Mouse (Mus musculus): ENCODE measurements around the gene Xpc.

Gene Xpc

GRCm38 (mm10) chr6:91515545-91516449, at the start of gene Xpc, which contains the start of gene Lsm3:
TSS of gene Xpc (minus strand) at chr6:91515888.
TSS of gene Lsm3 (plus strand) at chr6:91515928.
- DNase-seq (ENCODE audit: low spot score) = peak; percentile 99

GRCm38 (mm10) chr6:91563031-91563430, 47.3 kb upstream of the Xpc start:
- no peak for DNase-seq (ENCODE audit: low spot score)

DNA sequence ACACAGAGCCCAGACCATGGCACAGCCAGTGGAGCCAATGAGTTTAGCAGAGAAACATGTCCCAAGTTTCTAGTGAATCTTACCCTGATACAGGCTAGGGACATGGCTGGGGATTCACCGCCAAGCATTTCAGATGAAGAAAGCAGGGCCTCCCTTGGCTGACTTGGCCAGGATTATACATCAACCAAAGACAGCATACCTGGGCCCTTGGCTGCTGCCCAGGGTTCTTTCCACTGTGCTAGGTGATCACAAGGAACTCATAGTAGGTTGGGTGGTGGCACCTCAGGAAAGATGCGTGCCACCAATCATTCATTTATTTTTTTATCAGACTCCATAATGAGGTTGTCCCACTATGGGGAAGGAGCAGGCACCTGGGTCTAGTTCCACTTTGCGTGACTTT, 44.5 kb upstream of the Xpc start:
- DNase-seq (ENCODE audit: low spot score) = no peak

GRCm38 (mm10) chr6:91559371-91559770, 43.7 kb upstream of the Xpc start:
- no peak for DNase-seq (ENCODE audit: low spot score)

DNA sequence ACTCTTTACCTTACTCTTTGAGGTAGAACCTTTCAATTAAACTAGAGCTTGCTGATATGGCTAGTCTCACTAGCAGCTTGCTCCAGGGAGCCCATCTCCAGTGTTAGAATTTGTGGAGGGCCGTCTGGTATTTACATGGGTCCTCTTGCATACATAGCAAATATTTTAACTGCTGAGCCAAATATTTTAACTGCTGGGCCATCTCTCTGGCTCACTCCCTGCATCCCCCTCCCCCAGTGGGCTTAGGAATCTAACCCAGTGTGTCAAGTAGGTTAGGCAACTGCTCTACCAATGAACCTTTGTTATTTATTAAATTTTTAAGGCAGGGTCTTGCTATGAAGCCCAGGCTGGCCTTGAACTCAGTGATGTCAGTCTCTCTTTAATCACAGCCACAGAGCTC, 42.9 kb upstream of the Xpc start:
- no peak for DNase-seq (ENCODE audit: low spot score)

DNA sequence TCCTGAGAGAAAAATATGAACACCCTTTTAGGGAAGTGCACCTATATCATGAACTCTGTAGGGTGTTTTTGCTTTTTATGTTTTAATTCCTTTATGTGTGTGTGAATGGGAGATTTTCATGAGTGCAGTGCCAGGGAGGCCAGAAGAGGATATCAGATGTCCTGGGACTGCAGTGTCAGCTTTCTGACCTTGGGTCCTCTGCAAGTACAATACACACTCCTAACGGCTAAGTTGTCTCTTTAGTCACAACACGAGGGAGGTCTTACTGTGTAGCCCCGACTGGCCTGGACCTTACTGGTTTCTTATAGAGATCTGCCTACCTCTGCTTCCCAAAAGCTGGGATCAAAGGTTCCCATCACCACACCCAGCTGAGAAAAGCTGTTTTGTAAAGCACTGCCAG, 37.0 kb upstream of the Xpc start:
- no peak for DNase-seq (ENCODE audit: low spot score)

- DNase-seq (ENCODE audit: low spot score) = no peak
Observed at GRCm38 (mm10) chr6:91551671-91552070, 36.0 kb upstream of the Xpc start.

DNA sequence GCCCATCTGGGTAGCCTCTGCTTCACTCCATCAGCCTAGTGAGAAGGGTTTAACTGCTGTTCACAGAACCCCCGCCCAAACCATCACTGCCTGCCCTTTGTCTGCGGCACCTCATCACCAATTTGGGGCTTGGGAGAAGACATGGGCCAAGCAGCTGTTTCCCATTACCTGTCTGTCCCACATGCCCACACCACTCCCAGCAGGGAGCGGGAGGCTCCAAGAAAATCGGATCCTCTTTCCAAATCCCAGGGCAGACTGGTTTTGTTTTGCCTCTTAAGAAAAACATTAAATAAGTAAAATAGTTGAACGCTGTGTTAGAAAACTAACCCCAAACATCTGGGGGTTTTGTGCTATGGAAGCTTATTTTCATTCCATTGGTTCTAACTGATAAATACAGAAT, 33.9 kb upstream of the Xpc start:
- no peak for DNase-seq (ENCODE audit: low spot score)

GRCm38 (mm10) chr6:91547313-91547712, 31.6 kb upstream of the Xpc start:
- DNase-seq (ENCODE audit: low spot score) = no peak

DNA sequence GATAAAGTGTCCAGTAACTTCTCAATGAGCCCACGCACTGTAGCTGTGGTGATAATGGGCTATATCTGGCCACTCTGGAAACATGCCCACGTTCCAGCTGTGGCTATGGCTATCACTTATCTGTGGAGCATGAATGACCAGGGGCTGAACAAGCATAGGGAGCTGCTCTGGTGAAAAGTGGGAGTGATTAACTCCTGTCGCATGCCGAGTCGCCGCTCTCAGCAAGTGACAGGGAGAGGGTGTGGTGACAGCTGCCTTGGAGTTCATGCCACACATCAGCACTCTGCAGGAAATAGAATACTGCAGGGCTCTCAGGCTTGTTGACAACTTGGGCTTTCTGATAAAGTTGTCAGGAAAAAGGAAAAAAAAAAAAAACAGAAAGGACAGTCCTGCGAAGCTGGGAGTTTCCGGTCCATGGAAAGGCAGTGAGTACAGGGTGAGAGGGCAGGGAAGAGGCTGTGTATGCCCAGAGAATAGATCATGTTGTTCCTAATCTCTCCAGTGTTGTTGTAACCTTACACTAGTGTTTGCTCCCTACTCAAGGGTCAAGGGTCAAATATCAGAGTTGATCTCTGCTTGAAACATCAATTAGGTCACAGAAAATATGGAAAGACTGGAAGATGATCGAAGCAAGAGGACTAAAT, 30.7 kb upstream of the Xpc start:
- DNase-seq (ENCODE audit: low spot score) = no peak

DNA sequence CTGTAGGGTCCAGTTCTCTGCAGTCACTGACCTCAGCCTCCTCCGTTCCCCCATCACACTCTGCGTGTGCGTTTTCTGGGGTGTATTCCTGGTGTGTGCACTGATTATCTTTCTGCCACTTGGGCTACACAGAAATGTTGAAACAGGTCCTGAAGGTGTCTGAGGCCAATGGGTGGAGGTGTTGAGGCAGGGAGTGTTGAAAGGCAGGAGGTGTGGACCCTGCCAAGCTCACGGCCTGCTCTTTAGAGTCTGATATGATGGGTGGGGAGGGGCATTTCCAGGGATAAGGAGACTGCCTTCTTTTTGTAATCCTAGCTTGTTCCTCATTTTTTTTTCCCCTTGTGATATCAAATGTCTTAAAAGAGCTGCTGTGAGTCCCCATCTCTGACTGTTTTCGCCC, 27.4 kb upstream of the Xpc start:
- no peak for DNase-seq (ENCODE audit: low spot score)

- no peak for DNase-seq (ENCODE audit: low spot score)
Observed at GRCm38 (mm10) chr6:91541276-91541675, 25.6 kb upstream of the Xpc start.

GRCm38 (mm10) chr6:91536047-91536765, 20.5 kb upstream of the Xpc start:
- no peak for DNase-seq (ENCODE audit: low spot score)

GRCm38 (mm10) chr6:91535231-91535630, 19.5 kb upstream of the Xpc start:
- DNase-seq (ENCODE audit: low spot score) = no peak

- DNase-seq (ENCODE audit: low spot score) = no peak
Observed at GRCm38 (mm10) chr6:91534268-91534667, 18.6 kb upstream of the Xpc start.

DNA sequence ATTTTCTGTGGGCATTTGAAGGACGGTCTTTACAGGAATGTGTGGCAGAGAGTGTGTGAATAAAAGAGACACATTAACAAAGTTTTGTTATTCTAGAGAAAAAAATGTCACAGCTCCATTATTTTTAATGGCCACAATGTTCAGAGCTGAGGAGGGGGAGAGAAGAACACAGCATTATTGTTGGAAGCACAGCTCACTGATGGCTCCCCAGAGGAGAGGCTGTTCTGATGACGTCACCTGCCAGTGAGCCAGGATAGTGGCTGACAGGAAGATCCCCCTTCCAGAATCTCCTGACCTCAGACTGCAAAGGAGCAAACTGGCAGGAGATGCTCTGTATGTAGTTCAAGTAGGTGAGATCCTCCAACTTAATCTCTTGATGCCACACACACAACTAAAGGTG, 18.1 kb upstream of the Xpc start:
- no peak for DNase-seq (ENCODE audit: low spot score)

- no peak for DNase-seq (ENCODE audit: low spot score)
Observed at GRCm38 (mm10) chr6:91533359-91533758, 17.7 kb upstream of the Xpc start.

GRCm38 (mm10) chr6:91532661-91533060, 17.0 kb upstream of the Xpc start:
- no peak for DNase-seq (ENCODE audit: low spot score)

- no peak for DNase-seq (ENCODE audit: low spot score)
Observed at GRCm38 (mm10) chr6:91531276-91531675, 15.6 kb upstream of the Xpc start.

DNA sequence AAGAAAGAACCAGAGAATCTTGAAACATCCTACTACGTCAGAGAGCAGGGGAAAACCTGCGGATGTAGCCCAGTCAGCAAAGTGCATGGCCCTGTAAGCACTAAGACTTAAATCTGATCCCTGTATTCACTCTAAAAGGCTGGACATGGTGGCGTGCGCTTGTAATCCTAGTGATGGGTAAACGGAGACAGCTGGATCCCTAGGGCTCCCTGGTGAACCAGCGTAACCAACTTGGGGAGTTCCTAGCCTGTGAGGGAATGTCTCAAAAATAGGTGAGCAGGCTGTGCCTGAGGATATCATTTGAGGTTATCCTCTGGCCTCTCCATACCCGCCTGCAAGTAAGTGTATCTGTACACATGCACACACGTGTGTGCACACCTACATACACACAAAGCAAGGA, 15.0 kb upstream of the Xpc start:
- DNase-seq (ENCODE audit: low spot score) = no peak

- no peak for DNase-seq (ENCODE audit: low spot score)
Observed at GRCm38 (mm10) chr6:91528265-91528664, 12.6 kb upstream of the Xpc start.

- DNase-seq (ENCODE audit: low spot score) = no peak
Observed at GRCm38 (mm10) chr6:91527227-91527860, 11.7 kb upstream of the Xpc start.

All from ovary, postnatal 14 days (tissue).